Mouse (Mus musculus): ENCODE data around the gene Mgrn1.

- no peak for TF ChIP-seq CTCF (IDR thresholded peaks at IDR 0.05; ENCODE audit: control insufficient read depth, insufficient read depth, low read length)
- peak; percentile 38; the same call in 1 of the 2 replicates for TF ChIP-seq POLR2A (IDR thresholded peaks at IDR 0.05; ENCODE audit: borderline replicate concordance, control insufficient read depth, low read depth, low read length)
These were observed 78.0 kb downstream of the Mgrn1 start, which contains the start of gene Anks3 for GRCm38 (mm10) chr16:4963797-4964709.

Data from bone marrow, adult 2 months (tissue).